Mouse (Mus musculus) heart, embryonic 15.5 days (tissue): ENCODE measurements around the gene Rps6kl1. TPM values are rescaled to one million over a fixed set of nuclear protein-coding genes. Genes with fewer than 3 reads are reported as not detected.

Experiments
- ATAC-seq: fragments of 200-750 bp; cut with Nextera tagmentation; replicated peaks from 2 replicates; pipeline ENCODE4 v1.8.0; 2017; ENCODE audit warnings: low read depth, moderate TSS enrichment; ENCODE audit not compliant: insufficient number of reproducible peaks, insufficient read depth, low FRiP score
- H3K27ac ChIP-seq: fragments of 300-500 bp; sonication (generic); 2 replicates; pipeline ENCODE4 v1.5.1; 2015; ENCODE audit warnings: mild to moderate bottlenecking, inconsistent platforms
- H3K27me3 ChIP-seq: fragments of 300-500 bp; sonication (generic); 2 replicates; pipeline ENCODE4 v1.6.1; 2015; ENCODE audit warnings: inconsistent platforms
- H3K36me3 ChIP-seq: fragments of 300-500 bp; sonication (generic); 2 replicates; pipeline ENCODE4 v1.6.1; 2015; ENCODE audit warnings: mild to moderate bottlenecking, inconsistent platforms
- H3K4me1 ChIP-seq: fragments of 300-500 bp; sonication (generic); replicated peaks from 2 replicates; pipeline ENCODE4 v1.6.1; 2015; ENCODE audit warnings: inconsistent platforms
- H3K4me2 ChIP-seq: fragments of 300-500 bp; sonication (generic); 2 replicates; pipeline ENCODE4 v1.6.1; 2015; ENCODE audit warnings: inconsistent platforms, mild to moderate bottlenecking, moderate library complexity
- H3K4me3 ChIP-seq: fragments of 300-500 bp; sonication (generic); 2 replicates; pipeline ENCODE4 v1.5.1; 2015; ENCODE audit warnings: mild to moderate bottlenecking, inconsistent platforms
- H3K9ac ChIP-seq: fragments of 300-500 bp; sonication (generic); 2 replicates; pipeline ENCODE4 v1.6.1; 2015; ENCODE audit warnings: mild to moderate bottlenecking, inconsistent platforms
- H3K9me3 ChIP-seq: fragments of 300-500 bp; sonication (generic); replicated peaks from 2 replicates; pipeline ENCODE4 v1.6.1; 2016; ENCODE audit warnings: inconsistent platforms
- WGBS: fragments of 180-500 bp; shearing (Covaris S2); methylation state at CpG from one replicate; pipeline ENCODE4 v1.1.7; 2015; ENCODE audit warnings: mixed read lengths; 5-methylcytosine and 5-hydroxymethylcytosine counted together
- polyA plus RNA-seq: library from polyadenylated mRNA; unstranded; fragments of >200 nt; fragmentation: Nextera tagmentation; extraction: Ambion mirVana; gene quantifications from 2 replicates; pipeline ENCODE4 v1.2.1, GENCODE M21; 2015

Rps6kl1 gene
- polyA plus RNA-seq, 1 experiment from 2014 or later: 0.87 TPM

GRCm38 (mm10) chr12:85136627-85137026 is 14.4 kb downstream of the Rps6kl1 start:
- Histone ChIP-seq H3K4me1 (peaks cover 17% of the 10 kb centered on the region), H3K4me3 (no peak overlapping the region), H3K9me3 (no peaks in the 10 kb centered on the region), H3K9ac (no peak overlapping the region), H3K4me2 (no peak overlapping the region), H3K36me3 (peaks cover 36% of the 10 kb centered on the region), H3K27me3 (peaks cover 16% of the 10 kb centered on the region), H3K27ac (no peak overlapping the region; the same call in 1 of the 2 replicates)
- ATAC-seq: no peak
- 59% methylated on average over 4 of the region's 4 CpGs for WGBS

- Histone ChIP-seq H3K27ac (peak overlapping the region; percentile 22; the same call in 1 of the 2 replicates), H3K9ac (no peak overlapping the region), H3K27me3 (peaks cover 13% of the 10 kb centered on the region), H3K4me2 (no peak overlapping the region), H3K4me3 (no peak overlapping the region), H3K4me1 (peaks cover 17% of the 10 kb centered on the region), H3K36me3 (peaks cover 44% of the 10 kb centered on the region), H3K9me3 (no peaks in the 10 kb centered on the region)
- ATAC-seq: peak; percentile 38; the same call in 1 of the 2 replicates
- 65% methylated on average over 19 of the region's 19 CpGs for WGBS
Observed at GRCm38 (mm10) chr12:85135513-85136470, 15.3 kb downstream of the Rps6kl1 start.

DNA sequence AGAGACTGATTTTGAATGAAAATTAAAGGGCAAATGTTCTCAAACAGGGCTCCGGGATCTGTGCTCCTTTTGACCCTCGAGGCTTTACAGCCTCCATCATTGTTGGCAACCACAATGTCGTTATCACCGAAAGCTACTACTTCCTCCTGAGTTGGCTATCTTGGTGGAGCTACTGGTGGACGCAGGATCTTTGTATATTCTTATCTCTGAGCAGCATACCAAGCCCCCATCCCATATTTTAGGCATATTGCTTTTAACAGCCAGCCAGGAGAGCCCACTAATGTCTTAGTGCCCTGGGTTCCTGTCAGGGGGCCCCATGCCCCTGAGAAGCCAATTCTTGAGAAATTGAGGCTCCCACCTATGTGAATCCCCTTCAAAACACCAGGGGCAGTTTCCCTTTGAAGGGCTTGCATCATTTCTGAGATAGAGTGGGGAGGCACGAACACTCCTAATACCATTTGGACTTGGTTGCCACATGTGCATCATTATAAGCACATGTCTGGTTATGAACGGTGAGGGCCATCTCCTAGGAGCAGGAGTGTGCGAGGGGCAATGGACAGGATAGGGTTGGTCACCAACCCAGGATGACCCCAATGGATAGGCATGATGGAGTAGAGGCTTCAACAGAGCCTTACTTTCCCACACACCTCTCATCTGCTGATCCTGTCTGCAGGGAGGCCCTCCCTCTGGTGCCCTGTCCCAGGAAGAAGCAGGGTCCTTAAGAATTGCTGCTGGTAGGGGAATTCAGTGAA is 16.8 kb downstream of the Rps6kl1 start:
- H3K4me1 ChIP-seq: peaks cover 14% of the 10 kb centered on the region
- peaks cover 5% of the 10 kb centered on the region for H3K27me3 ChIP-seq
- no peak overlapping the region for H3K4me3 ChIP-seq
- peaks cover 60% of the 10 kb centered on the region for H3K36me3 ChIP-seq
- 69% methylated on average over 8 of the region's 8 CpGs for WGBS
- no peak overlapping the region for H3K27ac ChIP-seq
- H3K9me3 ChIP-seq: no peaks in the 10 kb centered on the region
- no peak overlapping the region for H3K9ac ChIP-seq
- H3K4me2 ChIP-seq: no peak overlapping the region
- no peak for ATAC-seq

DNA sequence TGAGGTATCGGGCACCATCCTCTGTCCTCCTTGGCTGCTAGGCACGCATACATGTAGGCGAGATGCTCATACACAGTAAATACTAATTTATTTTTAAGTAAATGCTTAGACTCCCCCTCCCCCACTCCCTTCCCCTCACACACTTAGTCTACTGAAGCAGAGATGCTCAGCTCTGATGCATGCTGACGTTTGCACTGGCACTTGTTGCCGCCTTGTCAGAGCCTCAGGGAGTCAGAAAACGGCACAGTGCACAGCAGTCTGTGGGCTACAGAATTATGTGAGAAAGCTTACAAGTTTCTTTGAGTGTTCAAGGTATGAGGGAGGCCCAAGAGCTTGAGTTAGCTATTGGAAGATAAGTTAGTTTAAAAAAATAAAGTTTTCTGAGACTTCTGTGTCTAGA is 19.7 kb downstream of the Rps6kl1 start:
- H3K9me3 ChIP-seq: no peaks in the 10 kb centered on the region
- peaks cover 11% of the 10 kb centered on the region for H3K4me1 ChIP-seq
- H3K36me3 ChIP-seq: peaks cover 86% of the 10 kb centered on the region
- H3K27ac ChIP-seq: no peak overlapping the region
- no peak overlapping the region for H3K4me3 ChIP-seq
- no peak overlapping the region for H3K9ac ChIP-seq
- 86% methylated on average over 6 of the region's 6 CpGs for WGBS
- H3K4me2 ChIP-seq: no peak overlapping the region
- no peak for ATAC-seq
- no peaks in the 10 kb centered on the region for H3K27me3 ChIP-seq

GRCm38 (mm10) chr12:85129426-85129978 is 21.6 kb downstream of the Rps6kl1 start:
- Histone ChIP-seq H3K4me3 (no peak overlapping the region), H3K4me2 (no peak overlapping the region), H3K9ac (no peak overlapping the region), H3K27me3 (no peaks in the 10 kb centered on the region), H3K9me3 (no peaks in the 10 kb centered on the region), H3K4me1 (0 out of 2 replicates have a peak, but pooled peaks cover 4% of the 10 kb centered on the region), H3K36me3 (peaks cover 91% of the 10 kb centered on the region), H3K27ac (no peak overlapping the region)
- no peak for ATAC-seq
- 73% methylated on average over 9 of the region's 9 CpGs for WGBS

- Histone ChIP-seq H3K4me2 (no peak overlapping the region), H3K9ac (no peak overlapping the region), H3K4me3 (no peak overlapping the region), H3K36me3 (peaks cover 92% of the 10 kb centered on the region), H3K27ac (no peak overlapping the region), H3K4me1 (0 out of 2 replicates have a peak, but pooled peaks cover 4% of the 10 kb centered on the region), H3K27me3 (no peaks in the 10 kb centered on the region), H3K9me3 (no peaks in the 10 kb centered on the region)
- 80% methylated on average over 8 of the region's 8 CpGs for WGBS
- no peak for ATAC-seq
Observed at GRCm38 (mm10) chr12:85126986-85127603, 24.0 kb downstream of the Rps6kl1 start.

GRCm38 (mm10) chr12:85124751-85125150 is 26.3 kb downstream of the Rps6kl1 start:
- no peaks in the 10 kb centered on the region for H3K27me3 ChIP-seq
- H3K27ac ChIP-seq: no peak overlapping the region
- H3K9ac ChIP-seq: no peak overlapping the region
- H3K9me3 ChIP-seq: no peaks in the 10 kb centered on the region
- no peak overlapping the region for H3K4me2 ChIP-seq
- 0 out of 2 replicates have a peak, but pooled peaks cover 4% of the 10 kb centered on the region for H3K4me1 ChIP-seq
- peaks cover 91% of the 10 kb centered on the region for H3K36me3 ChIP-seq
- WGBS: 92% methylated on average over 5 of the region's 5 CpGs
- no peak for ATAC-seq
- H3K4me3 ChIP-seq: no peak overlapping the region

DNA sequence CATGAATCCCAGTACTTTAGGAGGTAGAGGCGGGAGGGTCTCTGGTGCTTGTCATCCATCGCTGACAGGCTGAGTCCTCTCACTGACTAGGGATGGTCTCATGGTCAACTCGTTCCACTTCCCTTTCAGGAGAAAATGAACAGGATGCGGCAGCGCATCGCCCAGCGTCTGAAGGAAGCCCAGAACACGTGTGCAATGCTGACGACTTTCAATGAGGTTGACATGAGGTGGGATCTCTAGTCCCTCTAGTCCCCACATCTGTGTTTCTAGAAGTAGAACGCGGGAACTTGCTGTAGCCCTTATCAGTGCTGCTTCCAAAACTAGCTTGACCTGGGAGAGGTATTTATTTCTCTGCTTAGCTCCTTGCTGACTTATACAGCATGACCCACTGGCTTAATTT is 27.4 kb downstream of the Rps6kl1 start:
- 80% methylated on average over 11 of the region's 11 CpGs for WGBS
- no peak overlapping the region for H3K9ac ChIP-seq
- no peaks in the 10 kb centered on the region for H3K9me3 ChIP-seq
- no peak for ATAC-seq
- H3K4me1 ChIP-seq: no peaks in the 10 kb centered on the region
- peaks cover 93% of the 10 kb centered on the region for H3K36me3 ChIP-seq
- H3K4me2 ChIP-seq: no peak overlapping the region
- 0 out of 2 replicates have a peak overlapping the region, but pooled peaks have one; percentile 20 for H3K27ac ChIP-seq
- H3K4me3 ChIP-seq: no peak overlapping the region
- no peaks in the 10 kb centered on the region for H3K27me3 ChIP-seq

DNA sequence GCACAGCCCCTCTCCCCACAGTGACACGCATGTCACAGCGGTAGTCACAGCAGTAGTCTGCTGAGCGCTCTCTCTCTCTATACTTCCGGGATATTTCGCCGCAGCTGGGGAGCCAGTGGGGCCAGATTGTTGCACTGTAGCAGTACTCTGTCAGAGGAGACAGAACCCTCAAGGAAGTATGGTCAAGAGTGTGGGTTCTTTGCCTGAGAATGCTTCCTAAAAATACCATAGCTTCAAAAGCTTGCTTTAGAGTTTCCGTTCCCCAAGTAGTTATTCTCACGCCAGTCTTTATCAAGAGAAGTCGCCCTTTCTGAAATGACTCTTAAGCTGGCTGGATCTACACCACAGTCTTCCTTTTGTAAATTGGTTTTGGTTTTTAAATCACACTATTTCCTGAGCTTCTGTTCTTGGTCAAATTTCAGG is 27.9 kb downstream of the Rps6kl1 start:
- Histone ChIP-seq H3K4me2 (no peak overlapping the region), H3K9me3 (no peaks in the 10 kb centered on the region), H3K27me3 (no peaks in the 10 kb centered on the region), H3K4me3 (no peak overlapping the region), H3K27ac (0 out of 2 replicates have a peak overlapping the region, but pooled peaks have one; percentile 20), H3K4me1 (no peaks in the 10 kb centered on the region), H3K9ac (no peak overlapping the region), H3K36me3 (peaks cover 93% of the 10 kb centered on the region)
- 90% methylated on average over 9 of the region's 9 CpGs for WGBS
- ATAC-seq: no peak

GRCm38 (mm10) chr12:85121806-85122459 is 29.1 kb downstream of the Rps6kl1 start:
- Histone ChIP-seq H3K9me3 (no peaks in the 10 kb centered on the region), H3K9ac (no peak overlapping the region), H3K27ac (no peak overlapping the region), H3K36me3 (peaks cover 82% of the 10 kb centered on the region), H3K27me3 (no peaks in the 10 kb centered on the region), H3K4me3 (no peak overlapping the region), H3K4me1 (no peaks in the 10 kb centered on the region), H3K4me2 (no peak overlapping the region)
- WGBS: 85% methylated on average over 9 of the region's 9 CpGs
- ATAC-seq: no peak
